Mouse (Mus musculus) liver, adult 2 months (tissue): ENCODE data around the gene Meox1. TPM values are rescaled to one million over a fixed set of nuclear protein-coding genes. Genes with fewer than 3 reads are reported as not detected.

Experiments
- DNase-seq: peaks from one replicate; pipeline ENCODE4 v3.0.0-alpha.2; 2011; ENCODE audit warnings: low read depth, low spot score; ENCODE audit errors: extremely low read depth
- H3K27ac ChIP-seq: fragments of 200-500 bp; replicated peaks from 2 replicates; pipeline ENCODE4 v1.5.1; 2012; ENCODE audit warnings: low read depth, mild to moderate bottlenecking, control low read depth, inconsistent platforms, low read length; ENCODE audit not compliant: insufficient read depth
- H3K27me3 ChIP-seq: fragments of 200-500 bp; 2 replicates; pipeline ENCODE4 v1.6.1; 2012; ENCODE audit warnings: mild to moderate bottlenecking, moderate library complexity, low read length, inconsistent platforms; ENCODE audit not compliant: control insufficient read depth, insufficient read depth
- H3K36me3 ChIP-seq: fragments of 200-500 bp; 2 replicates; pipeline ENCODE4 v1.6.1; 2012; ENCODE audit warnings: low read length, inconsistent platforms; ENCODE audit not compliant: control insufficient read depth, insufficient read depth
- H3K4me1 ChIP-seq: fragments of 200-500 bp; 2 replicates; pipeline ENCODE4 v1.6.1; 2011; ENCODE audit warnings: low read length; ENCODE audit not compliant: control insufficient read depth, insufficient read depth
- H3K4me3 ChIP-seq: fragments of 200-500 bp; 2 replicates; pipeline ENCODE4 v1.5.1; 2011; ENCODE audit warnings: low read depth, mild to moderate bottlenecking, control low read depth, low read length, moderate library complexity; ENCODE audit not compliant: insufficient read depth
- H3K79me2 ChIP-seq: fragments of 200-500 bp; 2 replicates; pipeline ENCODE4 v1.6.1; 2012; ENCODE audit warnings: inconsistent platforms, mild to moderate bottlenecking, low read length, moderate library complexity; ENCODE audit not compliant: control insufficient read depth, insufficient read depth
- H3K9ac ChIP-seq: fragments of 200-500 bp; 2 replicates; pipeline ENCODE4 v1.6.1; 2012; ENCODE audit warnings: low read depth, mild to moderate bottlenecking, control low read depth, inconsistent platforms, low read length
- CTCF ChIP-seq: fragments of 200-500 bp; IDR thresholded peaks from 2 replicates; pipeline ENCODE4 v1.5.1; 2011; ENCODE audit warnings: low read depth, low read length, control low read depth
- POLR2A ChIP-seq: fragments of 200-500 bp; IDR thresholded peaks from 2 replicates; pipeline ENCODE4 v1.6.1; 2011; ENCODE audit warnings: low read length, control low read depth; ENCODE audit not compliant: insufficient read depth; ENCODE audit errors: extremely low read depth
- WGBS: fragments of 180-500 bp; shearing (Covaris S2); methylation state at CpG from one replicate; pipeline ENCODE4 v1.1.7; 2018; 5-methylcytosine and 5-hydroxymethylcytosine counted together
- polyA plus RNA-seq: library from polyadenylated mRNA; depleted of rRNA; stranded (reverse); fragments of >200 nt; gene quantifications from 2 replicates; pipeline ENCODE4 v1.2.3, GENCODE M21; 2012
- total RNA-seq: library from RNA; depleted of rRNA; stranded (reverse); fragments of >200 nt; gene quantifications from 2 replicates; pipeline ENCODE4 v1.2.3, GENCODE M21; 2014

The Meox1 gene
- total and polyA plus RNA-seq, 2 experiments = not detected

DNA sequence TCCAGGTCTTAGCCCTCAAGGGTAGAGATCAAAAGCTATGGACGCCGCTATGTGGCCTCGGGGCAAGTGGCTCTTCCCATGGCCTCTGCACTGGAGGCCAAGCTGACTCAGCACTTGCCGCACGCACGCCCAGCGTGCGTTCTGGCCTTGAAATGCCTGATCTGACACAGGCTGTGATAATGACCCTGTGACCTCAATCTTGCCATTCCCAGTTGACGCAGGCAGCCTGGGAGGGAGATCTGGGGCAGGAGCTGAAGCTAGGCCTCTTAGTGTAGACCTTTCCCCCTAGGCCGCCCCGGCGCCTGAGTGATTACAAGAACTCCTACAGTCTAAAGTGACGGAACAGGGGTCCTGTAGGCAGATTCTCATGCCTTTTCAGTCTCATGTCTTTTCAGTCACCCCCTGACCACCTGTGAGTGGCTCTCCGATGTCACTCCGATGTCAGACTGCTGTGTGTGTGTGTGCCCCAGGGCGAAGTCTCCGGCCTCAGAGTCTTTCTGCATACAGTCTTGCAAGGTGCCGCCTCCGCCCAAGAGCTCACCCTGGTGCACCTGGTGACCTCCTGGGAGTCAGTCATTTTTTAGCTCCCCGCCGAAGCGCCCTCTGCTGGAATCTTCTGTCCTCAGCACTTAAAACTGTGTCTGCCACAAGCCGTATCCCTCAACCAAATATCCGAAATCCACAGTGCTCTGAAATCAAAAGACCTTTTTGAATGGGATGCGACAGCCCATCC, 34.0 kb upstream of the Meox1 start:
- peak overlapping the region; percentile 24; the same call in 1 of the 2 replicates for H3K9ac ChIP-seq
- no peaks in the 10 kb centered on the region for H3K36me3 ChIP-seq
- H3K27ac ChIP-seq = peak overlapping the region; percentile 83
- TF ChIP-seq POLR2A (no peak), CTCF (peak; percentile 71)
- peak; percentile 96 for DNase-seq
- peaks cover 5% of the 10 kb centered on the region for H3K4me1 ChIP-seq
- 33% methylated on average over 25 of the region's 25 CpGs for WGBS
- no peak overlapping the region for H3K4me3 ChIP-seq
- no peaks in the 10 kb centered on the region for H3K27me3 ChIP-seq
- no peaks in the 10 kb centered on the region for H3K79me2 ChIP-seq

DNA sequence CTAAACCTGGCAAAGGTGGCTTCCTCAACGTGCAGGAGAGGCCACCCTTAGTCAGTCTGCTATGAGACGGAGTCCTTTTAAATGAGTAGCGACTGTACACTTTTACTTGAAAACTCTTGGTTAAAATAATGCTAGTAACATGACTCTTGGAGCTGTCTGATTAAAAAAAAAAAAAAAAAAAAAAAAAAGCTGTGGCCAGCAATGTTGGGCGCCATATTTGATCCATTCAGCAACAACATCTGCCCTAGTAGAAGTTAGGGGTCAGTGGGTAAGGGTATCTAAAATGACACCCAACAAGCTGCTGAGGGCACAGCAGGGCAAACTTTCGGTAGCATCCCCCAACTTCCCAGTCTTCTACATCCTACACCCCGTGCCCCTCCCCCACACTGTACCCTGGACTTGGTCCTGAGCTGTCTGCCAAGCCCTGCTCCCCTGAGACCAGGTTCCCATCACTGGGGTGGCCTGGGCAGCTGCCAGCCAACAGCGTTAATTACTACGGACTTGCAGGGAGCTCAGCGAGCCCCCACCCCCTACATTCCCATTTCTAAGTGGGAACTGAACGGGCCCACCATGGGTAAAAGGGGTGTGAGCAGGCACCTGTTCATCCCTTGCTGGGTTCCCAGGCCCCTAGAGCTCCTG, 32.9 kb upstream of the Meox1 start:
- no peak overlapping the region; the same call in 1 of the 2 replicates for H3K9ac ChIP-seq
- no peaks in the 10 kb centered on the region for H3K36me3 ChIP-seq
- 79% methylated on average over 10 of the region's 10 CpGs for WGBS
- H3K27me3 ChIP-seq = no peaks in the 10 kb centered on the region
- H3K27ac ChIP-seq = peak overlapping the region; percentile 2; the same call in 1 of the 2 replicates
- TF ChIP-seq POLR2A = no peak
- TF ChIP-seq CTCF = no peak
- no peaks in the 10 kb centered on the region for H3K79me2 ChIP-seq
- peaks cover 5% of the 10 kb centered on the region for H3K4me1 ChIP-seq
- H3K4me3 ChIP-seq = no peak overlapping the region
- DNase-seq = peak; percentile 60

DNA sequence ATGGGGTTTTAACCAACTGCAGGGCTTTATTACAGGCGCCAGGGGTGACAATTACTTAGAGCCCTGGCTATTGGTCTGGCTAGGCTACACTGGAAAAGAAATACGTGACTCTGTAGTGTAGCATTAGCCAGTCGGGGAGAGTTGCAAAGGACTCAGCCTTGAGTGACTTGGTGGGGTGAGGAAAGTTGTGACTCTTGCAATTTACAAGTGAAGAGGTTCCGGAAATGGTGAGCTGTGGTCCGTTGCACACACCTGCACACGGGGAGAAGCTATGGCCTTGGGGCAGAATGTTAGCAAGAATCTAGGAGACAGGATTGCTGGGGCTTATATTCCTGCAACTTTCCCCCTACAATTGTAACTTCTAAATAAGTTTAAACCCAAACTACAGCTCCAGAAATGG, 31.5 kb upstream of the Meox1 start:
- TF ChIP-seq POLR2A = no peak
- TF ChIP-seq CTCF = no peak
- H3K27me3 ChIP-seq = no peaks in the 10 kb centered on the region
- no peaks in the 10 kb centered on the region for H3K36me3 ChIP-seq
- no peak overlapping the region for H3K9ac ChIP-seq
- no peak for DNase-seq
- peaks cover 9% of the 10 kb centered on the region for H3K4me1 ChIP-seq
- 85% methylated on average over 6 of the region's 6 CpGs for WGBS
- H3K4me3 ChIP-seq = no peak overlapping the region
- no peak overlapping the region for H3K27ac ChIP-seq
- H3K79me2 ChIP-seq = no peaks in the 10 kb centered on the region

DNA sequence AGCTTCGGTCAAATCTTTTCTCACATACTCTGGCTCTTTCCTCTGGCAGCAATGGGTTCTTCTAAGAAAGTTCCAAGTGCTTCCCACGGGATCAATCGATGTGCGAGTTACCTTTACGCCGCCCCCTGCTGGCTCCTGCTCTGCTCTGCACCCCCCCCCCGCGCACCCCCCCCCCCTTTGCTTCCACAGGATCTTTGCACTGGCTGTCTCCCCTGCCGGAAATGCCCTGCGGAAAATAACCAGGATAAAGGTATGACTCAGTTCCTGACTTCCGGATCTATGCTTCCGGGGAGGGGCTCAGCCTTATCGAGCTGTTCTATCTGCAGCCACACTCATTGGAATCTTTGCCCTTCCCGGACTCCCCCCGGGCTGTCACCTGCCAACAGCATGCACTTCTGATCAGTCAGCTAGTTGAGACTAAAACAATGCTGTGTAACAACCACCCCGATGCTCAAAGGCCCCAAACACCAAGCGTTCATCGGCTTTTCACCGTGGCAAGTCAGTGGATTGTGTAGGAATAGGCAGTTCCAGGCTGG, 30.3 kb upstream of the Meox1 start:
- H3K79me2 ChIP-seq = no peaks in the 10 kb centered on the region
- H3K36me3 ChIP-seq = no peaks in the 10 kb centered on the region
- DNase-seq = no peak
- no peak overlapping the region for H3K9ac ChIP-seq
- TF ChIP-seq CTCF = 0 out of 2 replicates have a peak, but pooled peaks have one; percentile 6
- no peak for TF ChIP-seq POLR2A
- H3K4me3 ChIP-seq = no peak overlapping the region
- H3K27ac ChIP-seq = no peak overlapping the region
- 69% methylated on average over 18 of the region's 19 CpGs for WGBS
- peaks cover 14% of the 10 kb centered on the region for H3K4me1 ChIP-seq
- H3K27me3 ChIP-seq = no peaks in the 10 kb centered on the region

DNA sequence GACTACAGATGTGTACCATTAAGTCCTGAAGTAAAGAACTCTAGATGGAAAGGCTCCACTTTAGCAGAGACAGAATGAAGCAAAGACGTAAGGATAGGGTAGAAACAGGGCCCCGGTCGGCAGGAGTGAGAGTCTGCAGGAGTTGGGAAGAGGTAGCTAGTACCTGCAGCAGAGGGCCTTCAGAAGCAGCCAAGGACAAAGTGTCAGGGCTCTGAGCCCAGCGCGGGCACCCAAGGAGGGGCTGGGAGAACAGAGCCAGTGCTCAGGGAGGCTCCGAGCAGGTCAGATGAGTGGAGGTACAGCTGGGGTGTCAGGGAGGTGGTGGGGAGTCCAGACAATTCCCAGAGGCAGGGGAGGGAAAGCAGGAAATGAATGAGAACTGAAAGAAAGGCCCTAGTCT, 29.8 kb upstream of the Meox1 start:
- TF ChIP-seq POLR2A (no peak), CTCF (no peak)
- no peak overlapping the region for H3K9ac ChIP-seq
- no peaks in the 10 kb centered on the region for H3K79me2 ChIP-seq
- no peaks in the 10 kb centered on the region for H3K36me3 ChIP-seq
- H3K27me3 ChIP-seq = no peaks in the 10 kb centered on the region
- 90% methylated on average over 6 of the region's 6 CpGs for WGBS
- H3K4me3 ChIP-seq = no peak overlapping the region
- no peak overlapping the region for H3K27ac ChIP-seq
- peaks cover 14% of the 10 kb centered on the region for H3K4me1 ChIP-seq
- DNase-seq = no peak
